Mouse (Mus musculus) midbrain, embryonic 13.5 days (tissue): ENCODE measurements at regions not wholly inside any gene's neighbourhood (a gene's known extent, or its start where the extent isn't known, plus 50 kb on each side); places are given as distances from the start of the nearest gene placed in this dataset.

Source experiments
- ATAC-seq: fragments of 200-750 bp; cut with Nextera tagmentation; 2 replicates; pipeline ENCODE4 v1.8.0; 2017; ENCODE audit warnings: mild to moderate bottlenecking, moderate TSS enrichment, moderate library complexity
- H3K27ac ChIP-seq: fragments of 300-500 bp; sonication (generic); 2 replicates; pipeline ENCODE4 v1.5.1; 2015; ENCODE audit warnings: inconsistent platforms, mild to moderate bottlenecking, moderate library complexity
- H3K27me3 ChIP-seq: fragments of 300-500 bp; sonication (generic); 2 replicates; pipeline ENCODE4 v1.6.1; 2015; ENCODE audit warnings: mild to moderate bottlenecking, inconsistent platforms
- H3K36me3 ChIP-seq: fragments of 300-500 bp; sonication (generic); 2 replicates; pipeline ENCODE4 v1.6.1; 2015; ENCODE audit warnings: mild to moderate bottlenecking, inconsistent platforms
- H3K4me1 ChIP-seq: fragments of 300-500 bp; sonication (generic); replicated peaks from 2 replicates; pipeline ENCODE4 v1.6.1; 2015; ENCODE audit warnings: inconsistent platforms
- H3K4me2 ChIP-seq: fragments of 300-500 bp; sonication (generic); replicated peaks from 2 replicates; pipeline ENCODE4 v1.6.1; 2015; ENCODE audit warnings: moderate library complexity, mild to moderate bottlenecking, inconsistent platforms
- H3K4me3 ChIP-seq: fragments of 300-500 bp; sonication (generic); replicated peaks from 2 replicates; pipeline ENCODE4 v1.5.1; 2015; ENCODE audit warnings: mild to moderate bottlenecking, inconsistent platforms
- H3K9ac ChIP-seq: fragments of 300-500 bp; sonication (generic); replicated peaks from 2 replicates; pipeline ENCODE4 v1.6.1; 2015; ENCODE audit warnings: mild to moderate bottlenecking, inconsistent platforms
- H3K9me3 ChIP-seq: fragments of 300-500 bp; sonication (generic); 2 replicates; pipeline ENCODE4 v1.6.1; 2016; ENCODE audit warnings: mild to moderate bottlenecking, inconsistent platforms
- WGBS: fragments of 180-500 bp; shearing (Covaris S2); methylation state at CpG from one replicate; pipeline ENCODE4 v1.1.7; 2015; 5-methylcytosine and 5-hydroxymethylcytosine counted together

DNA sequence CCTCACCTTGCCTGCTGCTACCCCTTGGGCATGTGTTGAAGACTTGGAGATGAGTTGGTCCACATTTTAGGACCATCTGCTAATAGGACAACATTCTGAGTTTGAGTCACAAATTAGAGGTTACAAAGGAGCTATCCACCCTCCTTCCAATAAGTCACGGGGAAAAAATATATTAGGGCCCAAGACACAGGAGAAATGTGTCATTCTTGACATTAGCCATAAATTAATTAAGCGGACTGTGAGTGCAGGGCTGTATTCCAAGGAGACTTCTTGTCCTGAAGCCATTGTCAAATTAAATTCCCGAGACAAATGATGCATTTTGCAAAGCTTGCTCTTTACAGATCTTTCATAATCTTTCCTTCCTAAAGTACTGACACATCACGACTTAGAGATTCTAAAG is 79.2 kb downstream of the 1700020N01Rik start:
- H3K9me3 ChIP-seq: no peaks in the 10 kb centered on the region
- no peaks in the 10 kb centered on the region for H3K36me3 ChIP-seq
- H3K4me2 ChIP-seq: no peak overlapping the region
- 82% methylated on average over 4 of the region's 4 CpGs for WGBS
- no peak for ATAC-seq
- H3K4me3 ChIP-seq: no peak overlapping the region
- no peaks in the 10 kb centered on the region for H3K4me1 ChIP-seq
- H3K27me3 ChIP-seq: no peaks in the 10 kb centered on the region
- H3K9ac ChIP-seq: no peak overlapping the region
- no peak overlapping the region for H3K27ac ChIP-seq

- no peaks in the 10 kb centered on the region for H3K9me3 ChIP-seq
- no peak overlapping the region for H3K4me2 ChIP-seq
- WGBS: 87% methylated on average over 5 of the region's 5 CpGs
- ATAC-seq: no peak
- H3K36me3 ChIP-seq: no peaks in the 10 kb centered on the region
- H3K9ac ChIP-seq: no peak overlapping the region
- no peak overlapping the region for H3K27ac ChIP-seq
- H3K4me1 ChIP-seq: no peaks in the 10 kb centered on the region
- no peaks in the 10 kb centered on the region for H3K27me3 ChIP-seq
- H3K4me3 ChIP-seq: no peak overlapping the region
Observed at GRCm38 (mm10) chr10:21672666-21673065, 79.7 kb downstream of the 1700020N01Rik start.

DNA sequence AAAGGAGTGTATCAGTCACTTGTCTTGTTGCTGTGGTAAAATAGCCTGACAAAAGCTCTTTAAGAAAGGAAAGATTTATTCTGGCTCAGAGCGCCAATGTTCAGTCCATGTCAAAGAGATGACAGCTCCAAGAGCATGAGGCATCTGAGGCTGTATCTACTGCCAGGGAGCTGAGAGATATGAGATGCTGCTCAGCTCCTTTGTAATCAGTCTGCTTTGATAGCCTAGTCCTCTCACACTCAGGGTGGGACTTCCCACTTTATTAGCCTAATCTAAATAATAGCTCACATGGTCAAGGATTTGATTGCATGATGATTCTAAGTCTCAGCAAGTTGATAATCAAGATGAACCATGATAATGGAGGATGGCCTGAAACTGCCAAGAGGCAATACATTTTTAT is 80.9 kb downstream of the 1700020N01Rik start:
- H3K4me2 ChIP-seq: no peak overlapping the region
- no peaks in the 10 kb centered on the region for H3K27me3 ChIP-seq
- 90% methylated on average over 1 of the region's 1 CpGs for WGBS
- no peak overlapping the region for H3K27ac ChIP-seq
- no peak for ATAC-seq
- H3K36me3 ChIP-seq: no peaks in the 10 kb centered on the region
- H3K4me1 ChIP-seq: no peaks in the 10 kb centered on the region
- no peak overlapping the region for H3K9ac ChIP-seq
- H3K4me3 ChIP-seq: no peak overlapping the region
- H3K9me3 ChIP-seq: no peaks in the 10 kb centered on the region

- Histone ChIP-seq H3K27me3 (no peaks in the 10 kb centered on the region), H3K4me1 (peaks cover 9% of the 10 kb centered on the region), H3K36me3 (no peaks in the 10 kb centered on the region), H3K4me2 (no peak overlapping the region), H3K4me3 (no peak overlapping the region), H3K9me3 (no peaks in the 10 kb centered on the region), H3K9ac (no peak overlapping the region), H3K27ac (no peak overlapping the region)
- no peak for ATAC-seq
- 96% methylated on average over 14 of the region's 14 CpGs for WGBS
Observed at GRCm38 (mm10) chr10:21675786-21676185, 82.8 kb downstream of the 1700020N01Rik start.

DNA sequence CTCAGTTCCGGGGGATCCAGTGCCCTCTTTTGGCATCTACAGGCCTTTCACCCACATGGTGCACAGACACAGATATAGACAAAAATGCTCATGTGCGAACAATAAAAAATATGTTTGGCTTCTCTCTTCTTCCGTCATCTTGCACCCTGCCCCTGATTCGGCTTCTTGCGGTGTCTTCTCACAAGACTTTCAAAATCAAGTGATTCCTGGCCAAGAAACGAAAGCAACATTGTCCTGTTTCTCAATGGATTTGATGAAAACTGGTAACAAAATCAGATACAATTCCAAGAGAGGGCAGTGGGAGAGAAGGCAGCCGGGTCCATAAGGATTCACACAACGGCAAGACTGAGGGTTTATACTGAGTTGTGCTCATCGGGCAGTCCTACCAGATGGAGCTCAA is 85.0 kb downstream of the 1700020N01Rik start:
- Histone ChIP-seq H3K27me3 (no peaks in the 10 kb centered on the region), H3K4me2 (no peak overlapping the region), H3K9ac (no peak overlapping the region), H3K27ac (no peak overlapping the region), H3K4me1 (peaks cover 11% of the 10 kb centered on the region), H3K36me3 (no peaks in the 10 kb centered on the region), H3K4me3 (no peak overlapping the region), H3K9me3 (no peaks in the 10 kb centered on the region)
- no peak for ATAC-seq
- WGBS: 94% methylated on average over 9 of the region's 9 CpGs

GRCm38 (mm10) chr10:21678372-21678771 is 85.4 kb downstream of the 1700020N01Rik start:
- H3K36me3 ChIP-seq: no peaks in the 10 kb centered on the region
- H3K27me3 ChIP-seq: no peaks in the 10 kb centered on the region
- WGBS: 91% methylated on average over 6 of the region's 6 CpGs
- no peak for ATAC-seq
- no peak overlapping the region for H3K4me3 ChIP-seq
- H3K9ac ChIP-seq: no peak overlapping the region
- no peak overlapping the region for H3K4me2 ChIP-seq
- H3K4me1 ChIP-seq: peaks cover 11% of the 10 kb centered on the region
- H3K9me3 ChIP-seq: no peaks in the 10 kb centered on the region
- H3K27ac ChIP-seq: no peak overlapping the region

GRCm38 (mm10) chr10:21678811-21679451 is 86.0 kb downstream of the 1700020N01Rik start:
- no peak overlapping the region for H3K4me3 ChIP-seq
- H3K9me3 ChIP-seq: no peaks in the 10 kb centered on the region
- H3K27me3 ChIP-seq: no peaks in the 10 kb centered on the region
- H3K4me1 ChIP-seq: peaks cover 11% of the 10 kb centered on the region
- no peaks in the 10 kb centered on the region for H3K36me3 ChIP-seq
- H3K27ac ChIP-seq: no peak overlapping the region
- ATAC-seq: no peak
- WGBS: 67% methylated on average over 10 of the region's 10 CpGs
- no peak overlapping the region for H3K4me2 ChIP-seq
- no peak overlapping the region for H3K9ac ChIP-seq

DNA sequence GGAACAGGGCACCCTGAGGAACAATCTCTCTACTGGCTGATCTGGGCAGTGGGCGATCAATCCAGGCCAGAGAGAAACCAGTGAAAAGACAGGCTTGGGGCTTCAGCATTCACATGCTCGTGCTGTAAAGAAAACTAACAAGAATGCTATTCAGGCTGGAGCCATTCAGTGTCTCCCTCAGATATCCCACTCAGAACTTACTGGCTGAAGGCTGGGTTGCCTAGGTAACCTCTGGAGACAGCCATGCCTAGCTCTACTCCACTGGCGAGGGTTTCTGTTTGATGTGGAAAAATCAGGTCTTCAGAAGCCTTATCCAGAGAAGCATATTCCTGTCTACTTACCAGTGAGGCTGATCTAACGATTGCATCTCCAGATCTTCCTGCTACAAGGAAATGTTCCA is 87.8 kb downstream of the 1700020N01Rik start:
- no peaks in the 10 kb centered on the region for H3K9me3 ChIP-seq
- no peaks in the 10 kb centered on the region for H3K27me3 ChIP-seq
- WGBS: 14% methylated on average over 4 of the region's 4 CpGs
- no peak overlapping the region for H3K9ac ChIP-seq
- peak; percentile 88 for ATAC-seq
- no peaks in the 10 kb centered on the region for H3K36me3 ChIP-seq
- peaks cover 21% of the 10 kb centered on the region for H3K4me1 ChIP-seq
- no peak overlapping the region for H3K4me3 ChIP-seq
- peak overlapping the region; percentile 4; the same call in 1 of the 2 replicates for H3K27ac ChIP-seq
- H3K4me2 ChIP-seq: no peak overlapping the region

DNA sequence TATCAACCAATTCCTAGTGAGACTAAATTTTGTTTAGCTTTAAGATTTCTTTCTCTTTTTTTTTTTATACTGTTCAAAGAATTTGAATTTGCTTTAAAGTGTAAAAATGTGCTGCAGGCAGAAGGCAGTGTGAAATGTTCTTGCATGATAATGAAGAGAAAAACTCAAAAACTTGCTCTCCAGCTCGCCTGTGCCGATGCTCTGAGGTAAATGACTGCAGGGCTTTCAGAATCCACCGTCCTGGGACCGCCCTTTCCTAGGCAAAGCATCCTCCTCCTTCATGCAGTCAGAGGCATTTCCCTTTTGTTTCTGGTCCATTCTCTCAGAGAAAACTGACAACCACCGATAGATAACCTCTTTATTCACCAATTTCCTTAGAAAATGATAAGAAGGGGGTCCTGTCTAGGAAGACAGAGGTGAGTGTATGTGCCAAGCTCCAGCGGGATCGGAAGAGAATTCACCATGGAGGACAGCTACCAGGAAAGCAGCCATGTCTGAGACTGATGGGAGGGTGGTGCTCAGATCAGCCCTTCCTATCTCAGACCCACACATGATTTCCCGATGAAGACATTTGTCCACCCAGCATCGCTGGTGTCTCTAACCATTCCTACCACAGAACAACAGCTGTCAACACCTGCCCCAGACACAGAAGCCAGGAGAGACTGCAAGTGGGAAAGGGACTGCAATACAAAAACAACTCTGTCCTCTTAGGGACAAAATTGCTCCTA is 91.5 kb downstream of the 1700020N01Rik start:
- Histone ChIP-seq H3K9ac (no peak overlapping the region), H3K4me3 (no peak overlapping the region), H3K4me2 (no peak overlapping the region), H3K9me3 (no peaks in the 10 kb centered on the region), H3K4me1 (peaks cover 22% of the 10 kb centered on the region), H3K27ac (0 out of 2 replicates have a peak overlapping the region, but pooled peaks have one; percentile 11), H3K36me3 (no peaks in the 10 kb centered on the region), H3K27me3 (no peaks in the 10 kb centered on the region)
- no peak for ATAC-seq
- WGBS: 55% methylated on average over 9 of the region's 9 CpGs

DNA sequence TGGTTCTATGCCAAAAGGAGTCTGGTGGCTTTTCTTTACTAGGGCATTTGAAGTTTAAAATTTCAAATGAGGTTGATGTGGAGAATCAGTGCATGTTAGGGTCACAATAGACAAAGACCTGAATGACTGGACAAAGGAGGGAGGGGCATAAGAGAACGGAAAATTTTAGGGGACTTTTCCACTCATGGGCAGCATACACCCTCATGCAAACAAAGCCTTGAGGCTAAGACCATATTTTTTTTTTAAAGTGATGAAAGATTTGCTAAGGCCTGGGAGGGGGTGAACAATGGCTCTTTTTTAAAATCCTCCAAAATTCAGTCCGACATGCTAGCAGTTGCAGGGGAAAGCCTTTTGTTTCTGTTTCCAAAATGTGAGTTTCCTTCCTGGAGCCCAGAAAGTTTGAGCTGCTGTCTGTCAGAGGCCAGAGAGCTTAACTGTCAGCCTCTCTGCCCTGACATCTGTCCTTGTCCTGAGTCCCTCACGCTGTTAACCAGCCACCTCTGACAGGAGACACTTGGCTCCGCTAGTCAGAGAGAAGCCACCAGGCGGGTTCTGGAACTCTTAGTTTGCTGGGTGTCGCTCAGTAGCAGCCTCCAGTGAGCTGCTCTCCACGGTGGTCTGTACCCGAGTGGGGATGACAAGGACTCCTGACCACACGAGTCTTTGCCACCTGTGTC is 92.3 kb downstream of the 1700020N01Rik start:
- Histone ChIP-seq H3K27me3 (no peaks in the 10 kb centered on the region), H3K9ac (no peak overlapping the region), H3K4me1 (peaks cover 22% of the 10 kb centered on the region), H3K4me2 (no peak overlapping the region), H3K4me3 (no peak overlapping the region), H3K36me3 (no peaks in the 10 kb centered on the region), H3K27ac (no peak overlapping the region), H3K9me3 (no peaks in the 10 kb centered on the region)
- 34% methylated on average over 9 of the region's 9 CpGs for WGBS
- no peak for ATAC-seq

- no peaks in the 10 kb centered on the region for H3K36me3 ChIP-seq
- H3K27me3 ChIP-seq: no peaks in the 10 kb centered on the region
- WGBS: 78% methylated on average over 9 of the region's 9 CpGs
- no peak overlapping the region for H3K9ac ChIP-seq
- no peak for ATAC-seq
- no peak overlapping the region for H3K4me3 ChIP-seq
- no peak overlapping the region for H3K27ac ChIP-seq
- H3K4me1 ChIP-seq: peaks cover 14% of the 10 kb centered on the region
- H3K9me3 ChIP-seq: no peaks in the 10 kb centered on the region
- H3K4me2 ChIP-seq: no peak overlapping the region
Observed at GRCm38 (mm10) chr10:21686060-21686459, 93.1 kb downstream of the 1700020N01Rik start.

DNA sequence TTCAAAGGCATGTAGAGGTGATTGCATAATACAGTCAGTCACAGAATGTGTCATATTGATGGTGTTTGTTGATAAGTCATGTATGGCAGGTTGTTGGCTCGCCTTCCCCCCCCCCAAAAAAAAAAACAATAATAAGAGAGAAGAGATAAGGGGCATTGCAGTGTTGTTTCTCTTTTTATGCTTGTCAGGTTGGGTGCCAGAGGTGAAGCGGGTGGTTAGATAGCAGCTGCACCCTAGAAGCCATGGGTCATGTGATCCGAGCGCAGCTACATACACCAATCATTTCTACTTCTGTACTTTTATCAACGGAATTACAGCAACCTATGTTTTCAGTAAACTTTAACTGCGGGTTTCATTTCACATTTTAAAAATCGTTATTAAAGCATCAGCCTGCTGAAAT is 94.5 kb downstream of the 1700020N01Rik start:
- Histone ChIP-seq H3K27ac (no peak overlapping the region), H3K9me3 (no peaks in the 10 kb centered on the region), H3K4me3 (no peak overlapping the region), H3K4me1 (peaks cover 14% of the 10 kb centered on the region), H3K27me3 (no peaks in the 10 kb centered on the region), H3K36me3 (no peaks in the 10 kb centered on the region), H3K9ac (no peak overlapping the region), H3K4me2 (no peak overlapping the region)
- WGBS: 88% methylated on average over 7 of the region's 7 CpGs
- ATAC-seq: no peak
